Mouse (Mus musculus) heart, adult 2 months (tissue): Measurements from ENCODE around the gene Ythdf1.
A peak's percentile ranks its signal among the peaks of the same experiment; 100 is the strongest.

Experiments
- CTCF ChIP-seq: fragments of 200-600 bp; IDR thresholded peaks from 2 replicates; pipeline ENCODE4 v1.8.1; 2022; ENCODE audit warnings: antibody characterized with exemption, mild to moderate bottlenecking, moderate library complexity
- EP300 ChIP-seq: fragments of 200-500 bp; IDR thresholded peaks from 2 replicates; pipeline ENCODE4 v1.6.1; 2011; ENCODE audit warnings: low read depth, low read length, control low read depth; ENCODE audit not compliant: insufficient read depth

DNA sequence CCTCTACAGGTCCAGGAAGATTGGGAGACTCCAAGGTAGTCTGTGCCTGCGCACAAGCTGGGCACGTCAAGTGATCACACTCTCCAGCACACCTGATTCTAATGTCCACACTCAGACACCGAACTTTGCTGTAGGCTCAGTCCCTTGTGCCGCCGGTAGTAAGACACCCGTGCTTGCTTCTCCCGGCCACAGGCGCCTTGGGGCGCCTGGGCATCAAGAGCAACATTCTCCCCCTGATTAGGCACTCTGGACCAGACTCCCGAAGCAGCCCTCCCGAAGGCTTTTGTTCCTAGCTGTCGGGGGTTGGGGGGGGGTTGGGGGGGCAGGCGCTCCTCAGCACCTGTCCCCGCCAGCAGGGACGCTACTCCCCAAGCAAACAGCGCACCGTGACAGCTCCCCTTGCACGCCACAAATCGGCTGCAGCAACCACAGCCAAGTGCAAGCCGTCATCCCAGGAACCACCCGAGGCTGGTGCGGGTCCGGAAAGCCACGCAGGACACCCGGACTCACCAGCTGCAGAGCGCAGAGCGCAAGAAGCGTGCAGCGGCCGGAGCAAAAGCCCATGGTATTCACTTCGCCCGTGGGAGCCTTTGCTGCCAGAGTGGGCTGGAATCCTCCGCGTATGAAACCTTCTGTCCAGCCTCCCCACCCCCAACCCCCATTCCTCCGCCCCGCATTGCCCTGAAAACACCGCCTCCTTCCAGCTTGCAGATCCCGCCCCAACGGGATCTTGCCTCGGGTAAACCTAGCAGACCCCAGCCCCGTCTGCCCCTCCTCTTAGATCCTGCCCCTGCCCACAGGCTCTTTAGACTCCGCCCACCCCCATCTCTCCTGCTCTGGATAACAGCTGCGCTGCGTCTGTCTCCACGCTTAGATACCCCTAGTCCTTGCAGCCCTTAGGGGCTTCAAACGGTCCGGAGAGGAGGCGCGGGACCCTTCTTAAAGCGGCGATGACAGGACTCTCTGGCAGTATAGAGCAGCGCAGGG lies 33.6 kb upstream of the Ythdf1 start, which contains the start of gene Nkain4:
- TF ChIP-seq EP300 = no peak
- peak; percentile 42 for TF ChIP-seq CTCF
